Mouse (Mus musculus) CH12.LX (cell line): ENCODE results near the gene Sipa1l2. TPM values are rescaled to one million over a fixed set of nuclear protein-coding genes. Genes with fewer than 3 reads are reported as not detected.

Experiments used
- DNase-seq: peaks from one replicate; pipeline ENCODE4 v3.0.0-alpha.2; 2013; ENCODE audit errors: extremely low read depth
- H3K27ac ChIP-seq: 2 replicates; pipeline ENCODE4 v1.5.1; 2012; ENCODE audit warnings: low read depth, mild to moderate bottlenecking, control low read depth, moderate library complexity; ENCODE audit not compliant: insufficient read depth
- H3K27me3 ChIP-seq: replicated peaks from 2 replicates; pipeline ENCODE3; 2012; ENCODE audit warnings: inconsistent platforms
- H3K36me3 ChIP-seq, 2 experiments: replicated peaks in 1 of 2; 2 replicates each; pipeline versions ENCODE3 to v1.6.1; 2012; ENCODE audit warnings: inconsistent platforms in 1 of 2, low read length in 1 of 2, mild to moderate bottlenecking in 1 of 2, mixed read lengths in 1 of 2, moderate library complexity in 1 of 2; ENCODE audit not compliant: control insufficient read depth in 1 of 2, insufficient read depth in 1 of 2
- H3K4me1 ChIP-seq, 2 experiments: 2 replicates each; pipeline ENCODE4 v1.6.1; 2012; ENCODE audit warnings: inconsistent platforms in 1 of 2, moderate library complexity in 1 of 2; ENCODE audit not compliant: insufficient read depth in 2 of 2, control insufficient read depth in 1 of 2
- H3K4me2 ChIP-seq: 2 replicates; pipeline ENCODE4 v1.6.1; 2012; ENCODE audit warnings: low read depth, mild to moderate bottlenecking, control low read depth; ENCODE audit not compliant: poor library complexity, insufficient read depth, severe bottlenecking
- H3K4me3 ChIP-seq, 3 experiments: fragments of 150-350 bp in 1 of 3; sonication (generic) in 1 of 3; replicated peaks in 1 of 3; 2 replicates each; pipeline versions ENCODE3 to v1.5.1; 2011 to 2012; ENCODE audit warnings: low read depth in 2 of 3, low read length in 2 of 3, mild to moderate bottlenecking in 2 of 3, moderate library complexity in 2 of 3, control low read depth in 1 of 3, improper control_type of control experiment in 1 of 3, inconsistent platforms in 1 of 3, mixed read lengths in 1 of 3; ENCODE audit not compliant: poor library complexity in 1 of 3
- H3K79me2 ChIP-seq: replicated peaks from 2 replicates; pipeline ENCODE4 v1.6.1; 2012; ENCODE audit warnings: mild to moderate bottlenecking, moderate library complexity; ENCODE audit not compliant: control insufficient read depth, poor library complexity, insufficient read depth, severe bottlenecking; ENCODE audit errors: extremely low read depth
- H3K9ac ChIP-seq: 2 replicates; pipeline ENCODE4 v1.6.1; 2012; ENCODE audit warnings: low read depth, mild to moderate bottlenecking, control low read depth, moderate library complexity; ENCODE audit not compliant: insufficient read depth
- H3K9me3 ChIP-seq: replicated peaks from 2 replicates; pipeline ENCODE3; 2012; ENCODE audit warnings: low read length, inconsistent platforms, mixed read lengths
- CHD1 ChIP-seq: IDR thresholded peaks from 2 replicates; pipeline ENCODE4 v1.6.1; 2012; ENCODE audit warnings: low read depth, low read length, improper control_type of control experiment, inconsistent platforms
- CHD2 ChIP-seq: IDR thresholded peaks from 2 replicates; pipeline ENCODE4 v1.6.1; 2011; ENCODE audit warnings: low read length, improper control_type of control experiment
- E2F4 ChIP-seq: IDR thresholded peaks from 2 replicates; pipeline ENCODE4 v1.6.1; 2011; ENCODE audit warnings: low read depth, low read length, improper control_type of control experiment; ENCODE audit not compliant: insufficient replicate concordance
- ELF1 ChIP-seq: IDR thresholded peaks from 2 replicates; pipeline ENCODE4 v1.6.1; 2014; ENCODE audit warnings: low read depth, mild to moderate bottlenecking, inconsistent platforms, low read length, improper control_type of control experiment
- HCFC1 ChIP-seq: IDR thresholded peaks from 2 replicates; pipeline ENCODE4 v1.6.1; 2012; ENCODE audit warnings: low read depth, mild to moderate bottlenecking, inconsistent platforms, low read length, improper control_type of control experiment
- IRF4 ChIP-seq: IDR thresholded peaks from 2 replicates; pipeline ENCODE4 v1.6.1; 2014; ENCODE audit warnings: low read depth, mild to moderate bottlenecking, inconsistent platforms, low read length, improper control_type of control experiment
- JUN ChIP-seq: IDR thresholded peaks from 2 replicates; pipeline ENCODE4 v1.6.1; 2011; ENCODE audit warnings: low read depth, mild to moderate bottlenecking, low read length, improper control_type of control experiment, moderate library complexity; ENCODE audit not compliant: insufficient read depth
- JUND ChIP-seq: conservative IDR thresholded peaks from 2 replicates; pipeline ENCODE4 v1.6.1; 2011; ENCODE audit warnings: low read depth, low read length, improper control_type of control experiment
- MAX ChIP-seq: IDR thresholded peaks from 2 replicates; pipeline ENCODE4 v1.6.1; 2011; ENCODE audit warnings: low read length, improper control_type of control experiment
- MEF2A ChIP-seq: IDR thresholded peaks from 2 replicates; pipeline ENCODE4 v1.6.1; 2014; ENCODE audit warnings: low read depth, mild to moderate bottlenecking, inconsistent platforms, low read length, improper control_type of control experiment, borderline replicate concordance
- MXI1 ChIP-seq: IDR thresholded peaks from 2 replicates; pipeline ENCODE4 v1.6.1; 2011; ENCODE audit warnings: mild to moderate bottlenecking, low read depth, low read length, improper control_type of control experiment
- PAX5 ChIP-seq: IDR thresholded peaks from 2 replicates; pipeline ENCODE4 v1.6.1; 2012; ENCODE audit warnings: low read length, inconsistent platforms, mixed read lengths
- POLR2A ChIP-seq: IDR thresholded peaks from 2 replicates; pipeline ENCODE4 v1.6.1; 2011; ENCODE audit warnings: low read depth, mild to moderate bottlenecking, improper control_type of control experiment, low read length
- POLR2AphosphoS2 ChIP-seq: IDR thresholded peaks from 2 replicates; pipeline ENCODE4 v1.6.1; 2011; ENCODE audit warnings: low read depth, low read length, improper control_type of control experiment
- RCOR1 ChIP-seq: conservative IDR thresholded peaks from 2 replicates; pipeline ENCODE4 v1.6.1; 2012; ENCODE audit warnings: low read depth, mild to moderate bottlenecking, inconsistent platforms, low read length, improper control_type of control experiment
- SIN3A ChIP-seq: IDR thresholded peaks from 2 replicates; pipeline ENCODE4 v1.6.1; 2012; ENCODE audit warnings: low read length, improper control_type of control experiment, inconsistent platforms
- SMC3 ChIP-seq: IDR thresholded peaks from 2 replicates; pipeline ENCODE4 v1.6.1; 2011; ENCODE audit warnings: low read depth, low read length, improper control_type of control experiment
- UBTF ChIP-seq: IDR thresholded peaks from 2 replicates; pipeline ENCODE4 v1.6.1; 2012; ENCODE audit warnings: low read depth, mild to moderate bottlenecking, inconsistent platforms, low read length, improper control_type of control experiment, moderate library complexity
- USF1 ChIP-seq: IDR thresholded peaks from 2 replicates; pipeline ENCODE4 v1.6.1; 2014; ENCODE audit warnings: low read depth, mild to moderate bottlenecking, inconsistent platforms, low read length, improper control_type of control experiment
- USF2 ChIP-seq: conservative IDR thresholded peaks from 2 replicates; pipeline ENCODE4 v1.6.1; 2011; ENCODE audit warnings: low read depth, low read length, improper control_type of control experiment
- dilution Hi-C: fragments of 300-500 bp; cut with MboI; formaldehyde crosslinking; loops from 2 replicates; pipeline ENCODE4 v1.14.3; 2020; ENCODE audit warnings: low sequenced_read_pairs; ENCODE audit not compliant: extremely low pct_unique_long_range_greater_than_20kb, extremely low pct_ligation_motif_present
- in situ Hi-C: fragments of 300-500 bp; cut with MboI; formaldehyde crosslinking; loops from 3 replicates; pipeline ENCODE4 v1.14.3; 2019; ENCODE audit warnings: low sequenced_read_pairs, low pct_ligation_motif_present, low pct_unique_long_range_greater_than_20kb, mixed read lengths
- polyA plus RNA-seq: library from polyadenylated mRNA; unstranded; fragments of >175 nt; gene quantifications from 2 replicates; pipeline ENCODE4 v1.2.1, GENCODE M21; 2012; ENCODE audit warnings: low read depth; ENCODE audit not compliant: insufficient read length
- total RNA-seq, 2 experiments: library from RNA; depleted of rRNA; stranded (reverse); fragments of 300-350 nt in 1 of 2; fragments of >200 nt in 1 of 2; gene quantifications; 2 replicates each; pipeline ENCODE4 v1.2.3; 2012 to 2014

Gene Sipa1l2
- total and polyA plus RNA-seq, 3 experiments: 2.0 to 5.6 (median 2.7) TPM

DNA sequence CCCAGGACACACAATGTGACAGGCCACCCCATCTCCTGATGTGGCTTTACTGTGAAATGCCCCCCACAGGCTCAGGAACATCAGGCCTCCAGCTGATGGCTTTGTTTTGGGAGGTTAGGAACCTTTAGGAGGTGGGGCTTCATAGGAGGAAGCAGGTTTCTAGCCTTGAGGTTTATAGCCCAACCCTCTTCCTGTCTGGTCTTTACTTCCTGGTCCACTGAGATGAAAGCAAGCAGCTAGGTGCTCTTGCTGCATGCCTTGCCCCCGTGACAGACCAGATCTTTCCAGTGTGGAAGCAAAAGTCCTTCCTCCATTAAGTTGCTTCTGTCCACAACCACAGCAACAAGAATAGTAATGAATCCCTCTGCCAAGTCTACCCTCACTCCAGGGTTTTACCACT is 38.0 kb downstream of the Sipa1l2 start:
- H3K27me3 ChIP-seq: no peaks in the 10 kb centered on the region
- dilution Hi-C loops: no loop called here
- no peak overlapping the region for H3K9ac ChIP-seq

DNA sequence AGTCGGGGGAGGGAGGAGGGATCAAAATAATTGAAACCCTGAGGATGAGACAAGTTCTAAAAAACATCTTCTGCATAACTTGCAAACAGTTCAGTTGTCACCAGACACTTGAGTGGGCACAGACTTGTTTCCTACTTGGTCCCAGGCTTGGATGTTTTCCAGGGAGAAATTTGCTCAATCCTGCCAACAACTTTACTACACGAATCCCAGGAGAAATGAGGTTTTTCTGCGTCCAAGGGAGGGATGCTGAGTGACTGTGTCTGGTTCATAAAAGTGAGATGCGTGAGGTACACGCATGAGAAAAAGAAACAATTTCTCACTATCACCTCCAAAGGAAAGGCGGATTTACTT is 38.5 kb downstream of the Sipa1l2 start:
- Histone ChIP-seq H3K4me3 (no peak overlapping the region), H3K4me2 (no peak overlapping the region), H3K27me3 (no peaks in the 10 kb centered on the region), H3K9me3 (peaks cover 4% of the 10 kb centered on the region), H3K4me1 (peaks cover 5 to 57% of the 10 kb centered on the region in 2 experiments), H3K27ac (no peak overlapping the region), H3K9ac (no peak overlapping the region), H3K79me2 (no peaks in the 10 kb centered on the region), H3K36me3 (peaks cover 0 to 2% of the 10 kb centered on the region in 2 experiments)
- no peak for TF ChIP-seq MXI1
- no peak for TF ChIP-seq E2F4
- TF ChIP-seq RCOR1: no peak
- TF ChIP-seq JUND: no peak
- TF ChIP-seq POLR2AphosphoS2: no peak
- no peak for TF ChIP-seq PAX5
- TF ChIP-seq CHD2: no peak
- no peak for TF ChIP-seq JUN
- TF ChIP-seq MEF2A: no peak
- TF ChIP-seq MAX: no peak
- no peak for TF ChIP-seq SIN3A
- TF ChIP-seq ELF1: no peak
- no peak for TF ChIP-seq SMC3
- no peak for TF ChIP-seq CHD1
- TF ChIP-seq UBTF: no peak
- no peak for TF ChIP-seq IRF4
- TF ChIP-seq USF1: no peak
- no peak for TF ChIP-seq HCFC1
- TF ChIP-seq USF2: no peak
- dilution Hi-C loops (no loop called here), in situ Hi-C loops (no loop called here)
- no peak for DNase-seq

More for the DNA sequence above, 38.0 kb downstream of the Sipa1l2 start:
- TF ChIP-seq ELF1 (peak; percentile 47), POLR2A (no peak)
- TF ChIP-seq, all 38 proteins: peak for 1
- Histone ChIP-seq H3K4me3 (no peak overlapping the region), H3K79me2 (no peaks in the 10 kb centered on the region), H3K9me3 (peaks cover 4% of the 10 kb centered on the region), H3K27ac (no peak overlapping the region), H3K36me3 (peaks cover 0 to 6% of the 10 kb centered on the region in 2 experiments), H3K4me1 (peaks cover 5 to 57% of the 10 kb centered on the region in 2 experiments), H3K4me2 (no peak overlapping the region)
- in situ Hi-C loops: no loop called here
- peak; percentile 47 for DNase-seq
